Mouse (Mus musculus) embryonic facial prominence, embryonic 11.5 days (tissue): Measurements from ENCODE around the gene Lcmt1. TPM values are rescaled to one million over a fixed set of nuclear protein-coding genes. Genes with fewer than 3 reads are reported as not detected.

Experiments
- ATAC-seq: fragments of 200-750 bp; cut with Nextera tagmentation; replicated peaks from 2 replicates; pipeline ENCODE4 v1.8.0; 2017; ENCODE audit warnings: low read depth; ENCODE audit not compliant: insufficient number of reproducible peaks, low FRiP score, low TSS enrichment
- DNase-seq: peaks from one replicate; pipeline ENCODE4 v3.0.0-alpha.2; 2015; ENCODE audit warnings: low spot score
- H3K27ac ChIP-seq: fragments of 300-500 bp; sonication (generic); replicated peaks from 2 replicates; pipeline ENCODE4 v1.5.1; 2014; ENCODE audit warnings: mild to moderate bottlenecking, low read depth, low read length, control low read depth
- H3K27me3 ChIP-seq: fragments of 300-500 bp; sonication (generic); 2 replicates; pipeline ENCODE4 v1.6.1; 2014; ENCODE audit warnings: mild to moderate bottlenecking, low read length, moderate library complexity, mixed read lengths; ENCODE audit not compliant: control insufficient read depth, insufficient read depth
- H3K36me3 ChIP-seq: fragments of 300-500 bp; sonication (generic); replicated peaks from 2 replicates; pipeline ENCODE4 v1.6.1; 2014; ENCODE audit warnings: low read depth, mild to moderate bottlenecking, low read length, moderate library complexity, mixed read lengths; ENCODE audit not compliant: control insufficient read depth, insufficient read depth
- H3K4me1 ChIP-seq: fragments of 300-500 bp; sonication (generic); 2 replicates; pipeline ENCODE4 v1.6.1; 2014; ENCODE audit warnings: low read length, mixed read lengths; ENCODE audit not compliant: control insufficient read depth, insufficient read depth
- H3K4me2 ChIP-seq: fragments of 300-500 bp; sonication (generic); 2 replicates; pipeline ENCODE4 v1.6.1; 2014; ENCODE audit warnings: low read depth, mild to moderate bottlenecking, control low read depth, low read length, moderate library complexity
- H3K4me3 ChIP-seq: fragments of 300-500 bp; sonication (generic); 2 replicates; pipeline ENCODE4 v1.5.1; 2014; ENCODE audit warnings: low read depth, low read length, control low read depth
- H3K9ac ChIP-seq: fragments of 300-500 bp; sonication (generic); replicated peaks from 2 replicates; pipeline ENCODE4 v1.6.1; 2014; ENCODE audit warnings: mild to moderate bottlenecking, control low read depth, low read length
- H3K9me3 ChIP-seq: fragments of 300-500 bp; sonication (generic); replicated peaks from 2 replicates; pipeline ENCODE4 v1.6.1; 2016; ENCODE audit warnings: mild to moderate bottlenecking, low read length, inconsistent platforms, mixed read lengths; ENCODE audit not compliant: control insufficient read depth
- WGBS: fragments of 180-500 bp; shearing (Covaris S2); extraction: QIAGEN DNeasy Blood & Tissue Kit; methylation state at CpG from one replicate; pipeline ENCODE4 v1.1.7; 2014; 5-methylcytosine and 5-hydroxymethylcytosine counted together
- polyA plus RNA-seq: library from polyadenylated mRNA; unstranded; fragments of >200 nt; fragmentation: Nextera tagmentation; extraction: Ambion mirVana; gene quantifications from 2 replicates; pipeline ENCODE4 v1.2.1, GENCODE M21; 2014

Lcmt1 gene
- polyA plus RNA-seq, 1 experiment from 2014 or later: 74.1 TPM

- WGBS: 88% methylated on average over 3 of the region's 3 CpGs
- no peaks in the 10 kb centered on the region for H3K9me3 ChIP-seq
- no peak overlapping the region for H3K4me2 ChIP-seq
- no peaks in the 10 kb centered on the region for H3K36me3 ChIP-seq
- no peak for ATAC-seq
- no peak for DNase-seq
- peaks cover 2% of the 10 kb centered on the region for H3K4me1 ChIP-seq
- H3K27ac ChIP-seq: no peak overlapping the region
- no peaks in the 10 kb centered on the region for H3K27me3 ChIP-seq
- H3K4me3 ChIP-seq: no peak overlapping the region
- H3K9ac ChIP-seq: no peak overlapping the region
These were observed 6.8 kb upstream of the Lcmt1 start for GRCm38 (mm10) chr7:123362806-123363205.

GRCm38 (mm10) chr7:123363971-123364370 lies 5.6 kb upstream of the Lcmt1 start:
- 92% methylated on average over 8 of the region's 8 CpGs for WGBS

GRCm38 (mm10) chr7:123365876-123366741 lies 3.5 kb upstream of the Lcmt1 start:
- Histone ChIP-seq H3K9me3 (no peaks in the 10 kb centered on the region), H3K4me3 (no peak overlapping the region), H3K4me1 (peaks cover 5% of the 10 kb centered on the region), H3K4me2 (no peak overlapping the region), H3K27me3 (no peaks in the 10 kb centered on the region), H3K27ac (no peak overlapping the region), H3K9ac (no peak overlapping the region), H3K36me3 (no peaks in the 10 kb centered on the region)
- 85% methylated on average over 7 of the region's 7 CpGs for WGBS
- ATAC-seq (no peak), DNase-seq (no peak)

More at GRCm38 (mm10) chr7:123363971-123364370, 5.6 kb upstream of the Lcmt1 start:
- ATAC-seq: no peak
- Histone ChIP-seq H3K27me3 (no peaks in the 10 kb centered on the region), H3K4me2 (no peak overlapping the region), H3K9ac (no peak overlapping the region), H3K4me3 (no peak overlapping the region), H3K9me3 (no peaks in the 10 kb centered on the region), H3K4me1 (peaks cover 5% of the 10 kb centered on the region), H3K27ac (no peak overlapping the region), H3K36me3 (no peaks in the 10 kb centered on the region)
- DNase-seq: no peak

- no peaks in the 10 kb centered on the region for H3K36me3 ChIP-seq
- no peak overlapping the region for H3K9ac ChIP-seq
- DNase-seq (no peak), ATAC-seq (no peak)
- H3K27me3 ChIP-seq: no peaks in the 10 kb centered on the region
- no peaks in the 10 kb centered on the region for H3K9me3 ChIP-seq
- H3K4me2 ChIP-seq: no peak overlapping the region
- no peak overlapping the region for H3K4me3 ChIP-seq
- no peak overlapping the region for H3K27ac ChIP-seq
- WGBS: 75% methylated on average over 8 of the region's 8 CpGs
- peaks cover 5% of the 10 kb centered on the region for H3K4me1 ChIP-seq
These were observed 2.8 kb upstream of the Lcmt1 start for GRCm38 (mm10) chr7:123366806-123367205.

GRCm38 (mm10) chr7:123367218-123368150 lies 2.1 kb upstream of the Lcmt1 start:
- ATAC-seq (no peak), DNase-seq (no peak)
- WGBS: 77% methylated on average over 16 of the region's 16 CpGs
- no peaks in the 10 kb centered on the region for H3K9me3 ChIP-seq
- H3K4me1 ChIP-seq: peaks cover 5% of the 10 kb centered on the region
- no peaks in the 10 kb centered on the region for H3K27me3 ChIP-seq
- H3K9ac ChIP-seq: peak overlapping the region; percentile 18
- no peak overlapping the region; the same call in 1 of the 2 replicates for H3K4me2 ChIP-seq
- no peaks in the 10 kb centered on the region for H3K36me3 ChIP-seq
- no peak overlapping the region for H3K4me3 ChIP-seq
- H3K27ac ChIP-seq: no peak overlapping the region

- DNase-seq (no peak), ATAC-seq (no peak)
- 80% methylated on average over 2 of the region's 2 CpGs for WGBS
- Histone ChIP-seq H3K4me2 (peak overlapping the region; percentile 81; the same call in 1 of the 2 replicates), H3K9ac (peak overlapping the region; percentile 25), H3K27ac (no peak overlapping the region), H3K36me3 (no peaks in the 10 kb centered on the region), H3K4me3 (no peak overlapping the region; the same call in 1 of the 2 replicates), H3K4me1 (peaks cover 5% of the 10 kb centered on the region), H3K27me3 (no peaks in the 10 kb centered on the region), H3K9me3 (no peaks in the 10 kb centered on the region)
These were observed 1.4 kb upstream of the Lcmt1 start for GRCm38 (mm10) chr7:123368187-123368586.

- peaks cover 5% of the 10 kb centered on the region for H3K4me1 ChIP-seq
- no peaks in the 10 kb centered on the region for H3K36me3 ChIP-seq
- peak overlapping the region; percentile 81 for H3K4me2 ChIP-seq
- 5% methylated on average over 35 of the region's 51 CpGs for WGBS
- no peaks in the 10 kb centered on the region for H3K27me3 ChIP-seq
- peak; percentile 66 for DNase-seq
- peak; percentile 58 for ATAC-seq
- H3K9me3 ChIP-seq: no peaks in the 10 kb centered on the region
- peak overlapping the region; percentile 91 for H3K27ac ChIP-seq
- peak overlapping the region; percentile 86 for H3K9ac ChIP-seq
- H3K4me3 ChIP-seq: peak overlapping the region; percentile 76
These were observed 522 bp upstream of the Lcmt1 start for GRCm38 (mm10) chr7:123368778-123369746.
